7 mouse cellular contexts compared by ENCODE assay signal in genomic region chr19:6117986-6118676, GRCm38 (mm10). TPM values are rescaled to one million over a fixed set of nuclear protein-coding genes. Genes with fewer than 3 reads are reported as not detected.
DNase-seq lines count a peak whose midpoint lies in the region; ATAC-seq lines count a peak whose summit lies in the region.

TSS of gene Sac3d1 (minus strand) at chr19:6118650.

- peak; percentile 84 for DNase-seq in adrenal gland, adult 8-10 months
- DNase-seq in embryo, embryonic 11.5 days (ENCODE audit: low read depth, low spot score), result peak; percentile 91
- DNase-seq in gastrocnemius, postnatal 36 days, result peak; percentile 81 to 84
- DNase-seq in left cerebral cortex, postnatal 25 days (ENCODE audit: low spot score in 2 of 2), result peak; percentile 92 to 96
- DNase-seq in midbrain, embryonic 10.5 days (ENCODE audit: low spot score), result peak; percentile 91
- DNase-seq in right cerebral cortex, postnatal 4 days, result peak; percentile 87

- peaks cover 22% of the 10 kb centered on the region for H3K36me3 ChIP-seq in intestine, embryonic 15.5 days
- H3K36me3 ChIP-seq in midbrain, embryonic 10.5 days, result peaks cover 39% of the 10 kb centered on the region

- intact Hi-C loops in gastrocnemius, postnatal 36 days (cut with DNase I), result loop anchor here (5.0 kb wide), 1 partner anchor 36 kb away; the partner anchor contains the start of genes Cdca5, Gm28374, Tmem262 and Zfpl1
- intact Hi-C loops in left cerebral cortex, postnatal 25 days (cut with DNase I), result loop anchor here (1.0 to 5.0 kb wide), 2 partner anchors 33 to 51 kb away; partner anchors contain the start of gene Tm7sf2

- no peaks in the 10 kb centered on the region for H3K27me3 ChIP-seq in intestine, embryonic 15.5 days (replicated peaks)
- H3K27me3 ChIP-seq in midbrain, embryonic 10.5 days (ENCODE audit: low read depth, poor library complexity, severe bottlenecking), result no peaks in the 10 kb centered on the region

- peak; percentile 88 for ATAC-seq in intestine, embryonic 15.5 days

- no peaks in the 10 kb centered on the region for H3K9me3 ChIP-seq in intestine, embryonic 15.5 days
- no peaks in the 10 kb centered on the region for H3K9me3 ChIP-seq in midbrain, embryonic 10.5 days (replicated peaks)

- peak within 1 kb of the TSS; percentile 88 for H3K4me2 ChIP-seq in intestine, embryonic 15.5 days (replicated peaks)

- peak within 1 kb of the TSS; percentile 87 for H3K9ac ChIP-seq in intestine, embryonic 15.5 days

- under 1% methylated on average over 77 of the region's 77 CpGs for WGBS in intestine, embryonic 15.5 days
- WGBS in midbrain, embryonic 10.5 days, result under 1% methylated on average over 77 of the region's 77 CpGs

- peak within 1 kb of the TSS; percentile 94 for H3K4me3 ChIP-seq in intestine, embryonic 15.5 days (replicated peaks)
- peak within 1 kb of the TSS; percentile 72 for H3K4me3 ChIP-seq in midbrain, embryonic 10.5 days

- peaks cover 34% of the 10 kb centered on the region for H3K4me1 ChIP-seq in intestine, embryonic 15.5 days (replicated peaks)
- peaks cover 35% of the 10 kb centered on the region for H3K4me1 ChIP-seq in midbrain, embryonic 10.5 days

- peak within 1 kb of the TSS; percentile 99 for H3K27ac ChIP-seq in intestine, embryonic 15.5 days
- peak within 1 kb of the TSS; percentile 95 for H3K27ac ChIP-seq in midbrain, embryonic 10.5 days (replicated peaks)

RNA-seq across cellular contexts. Expression of gene Sac3d1, which starts in this region (rescaled TPM):
- total RNA-seq in adrenal gland, adult 8-10 months (2022), result 10 to 100 TPM; 13.7 to 18.9 (median 16.1) TPM
- total RNA-seq in gastrocnemius, postnatal 36 days (2021), result 1 to 10 TPM; 8.7 to 9.8 TPM
- 44.3 and 44.7 TPM in 2 replicates for polyA plus RNA-seq in intestine, embryonic 15.5 days (2015; fragmentation: Nextera tagmentation; extraction: Ambion mirVana)
- total RNA-seq in left cerebral cortex, postnatal 25 days (2021), result 10 to 100 TPM; 23.7 to 25.0 TPM
- polyA plus RNA-seq in midbrain, embryonic 10.5 days (2016; fragmentation: Nextera tagmentation; extraction: Ambion mirVana), result 61.8 and 70.0 TPM in 2 replicates

Comparison
In these comparisons a context has a peak if more than half of its experiments do, and no peak if none do; other contexts are left out.
1. Peak in every context shown above with its lines: DNase-seq, ATAC-seq, H3K4me3 ChIP-seq and H3K27ac ChIP-seq.